Mouse (Mus musculus) heart, postnatal 0 days (tissue): Measurements from ENCODE around the gene Ccdc137. TPM values are rescaled to one million over a fixed set of nuclear protein-coding genes. Genes with fewer than 3 reads are reported as not detected.

Experiments
- ATAC-seq: fragments of 200-750 bp; cut with Nextera tagmentation; 2 replicates; pipeline ENCODE4 v1.8.0; 2017; ENCODE audit warnings: low read depth, moderate number of reproducible peaks, moderate library complexity; ENCODE audit not compliant: insufficient read depth
- DNase-seq: peaks from one replicate; pipeline ENCODE4 v3.0.0-alpha.2; 2016; ENCODE audit warnings: low spot score
- H3K27ac ChIP-seq: fragments of 300-500 bp; sonication (generic); 2 replicates; pipeline ENCODE4 v1.5.1; 2014; ENCODE audit warnings: low read depth, mild to moderate bottlenecking
- H3K27me3 ChIP-seq: fragments of 300-500 bp; sonication (generic); 2 replicates; pipeline ENCODE4 v1.6.1; 2014; ENCODE audit warnings: low read length, mixed read lengths; ENCODE audit not compliant: control insufficient read depth, insufficient read depth
- H3K36me3 ChIP-seq: fragments of 300-500 bp; sonication (generic); replicated peaks from 2 replicates; pipeline ENCODE4 v1.6.1; 2014; ENCODE audit warnings: low read length, mixed read lengths; ENCODE audit not compliant: control insufficient read depth, insufficient read depth
- H3K4me1 ChIP-seq: fragments of 300-500 bp; sonication (generic); 2 replicates; pipeline ENCODE4 v1.6.1; 2014; ENCODE audit warnings: antibody characterized with exemption; ENCODE audit not compliant: control insufficient read depth, insufficient read depth
- H3K4me2 ChIP-seq: fragments of 300-500 bp; sonication (generic); 2 replicates; pipeline ENCODE4 v1.6.1; 2014; ENCODE audit warnings: low read depth, mild to moderate bottlenecking, low read length, moderate library complexity
- H3K4me3 ChIP-seq: fragments of 300-500 bp; sonication (generic); 2 replicates; pipeline ENCODE4 v1.5.1; 2014; ENCODE audit warnings: low read depth, low read length
- H3K9ac ChIP-seq: fragments of 300-500 bp; sonication (generic); replicated peaks from 2 replicates; pipeline ENCODE4 v1.6.1; 2014; ENCODE audit warnings: low read depth, low read length, mixed read lengths
- H3K9me3 ChIP-seq: fragments of 300-500 bp; sonication (generic); replicated peaks from 2 replicates; pipeline ENCODE4 v1.6.1; 2016; ENCODE audit warnings: low read length; ENCODE audit not compliant: control insufficient read depth
- CTCF ChIP-seq: IDR thresholded peaks from 2 replicates; pipeline ENCODE4 v1.5.1; 2016; ENCODE audit warnings: antibody characterized with exemption, control low read depth, low read depth
- EP300 ChIP-seq: IDR thresholded peaks from 2 replicates; pipeline ENCODE4 v1.6.1; 2016; ENCODE audit warnings: antibody characterized with exemption, low read depth
- WGBS: fragments of 180-500 bp; shearing (Covaris S2); extraction: QIAGEN DNeasy Blood & Tissue Kit; methylation state at CpG from one replicate; pipeline ENCODE4 v1.1.7; 2014; 5-methylcytosine and 5-hydroxymethylcytosine counted together
- polyA plus RNA-seq: library from polyadenylated mRNA; unstranded; fragments of >200 nt; fragmentation: Nextera tagmentation; extraction: Ambion mirVana; gene quantifications from 2 replicates; pipeline ENCODE4 v1.2.1, GENCODE M21; 2015
- total RNA-seq: library from RNA; depleted of rRNA; stranded (reverse); fragments of >200 nt; gene quantifications from 2 replicates; pipeline ENCODE4 v1.2.3, GENCODE M21; 2014; ENCODE audit warnings: low replicate concordance

The Ccdc137 gene
- total and polyA plus RNA-seq, 2 experiments from 2014 or later, result 4.7 to 11.2 TPM

GRCm38 (mm10) chr11:120442765-120443280 lies 15.1 kb upstream of the Ccdc137 start:
- Histone ChIP-seq H3K4me2 (no peak overlapping the region), H3K27ac (no peak overlapping the region), H3K4me3 (no peak overlapping the region), H3K36me3 (no peaks in the 10 kb centered on the region), H3K9ac (no peak overlapping the region), H3K9me3 (no peaks in the 10 kb centered on the region), H3K4me1 (no peaks in the 10 kb centered on the region), H3K27me3 (no peaks in the 10 kb centered on the region)
- WGBS, result 81% methylated on average over 3 of the region's 3 CpGs
- DNase-seq (no peak), ATAC-seq (no peak)
- TF ChIP-seq CTCF (no peak), EP300 (no peak)

GRCm38 (mm10) chr11:120444106-120444505 lies 13.8 kb upstream of the Ccdc137 start:
- 54% methylated on average over 6 of the region's 6 CpGs for WGBS
- Histone ChIP-seq H3K4me2 (no peak overlapping the region), H3K27me3 (no peaks in the 10 kb centered on the region), H3K9me3 (no peaks in the 10 kb centered on the region), H3K4me3 (no peak overlapping the region), H3K36me3 (no peaks in the 10 kb centered on the region), H3K9ac (no peak overlapping the region), H3K4me1 (no peaks in the 10 kb centered on the region), H3K27ac (no peak overlapping the region)
- DNase-seq, result no peak
- no peak for TF ChIP-seq CTCF
- no peak for TF ChIP-seq EP300
- no peak for ATAC-seq

- ATAC-seq, result no peak
- Histone ChIP-seq H3K36me3 (no peaks in the 10 kb centered on the region), H3K4me2 (no peak overlapping the region), H3K9me3 (no peaks in the 10 kb centered on the region), H3K27ac (no peak overlapping the region), H3K4me1 (no peaks in the 10 kb centered on the region), H3K9ac (no peak overlapping the region), H3K4me3 (no peak overlapping the region), H3K27me3 (no peaks in the 10 kb centered on the region)
- 58% methylated on average over 3 of the region's 3 CpGs for WGBS
- TF ChIP-seq EP300 (no peak), CTCF (no peak)
- DNase-seq, result no peak
Measured at GRCm38 (mm10) chr11:120445475-120445874, 12.4 kb upstream of the Ccdc137 start.

GRCm38 (mm10) chr11:120447179-120447578 lies 10.7 kb upstream of the Ccdc137 start:
- no peaks in the 10 kb centered on the region for H3K27me3 ChIP-seq
- DNase-seq, result no peak
- no peaks in the 10 kb centered on the region for H3K9me3 ChIP-seq
- H3K9ac ChIP-seq, result no peak overlapping the region
- no peaks in the 10 kb centered on the region for H3K4me1 ChIP-seq
- no peak overlapping the region for H3K4me2 ChIP-seq
- no peaks in the 10 kb centered on the region for H3K36me3 ChIP-seq
- no peak overlapping the region for H3K27ac ChIP-seq
- H3K4me3 ChIP-seq, result no peak overlapping the region
- TF ChIP-seq EP300 (no peak), CTCF (no peak)
- no peak for ATAC-seq
- WGBS, result 84% methylated on average over 7 of the region's 7 CpGs

- no peak overlapping the region for H3K4me3 ChIP-seq
- H3K4me1 ChIP-seq, result no peaks in the 10 kb centered on the region; the same call in 1 of the 2 replicates
- H3K36me3 ChIP-seq, result no peaks in the 10 kb centered on the region
- DNase-seq (no peak), ATAC-seq (no peak)
- no peaks in the 10 kb centered on the region for H3K27me3 ChIP-seq
- H3K9ac ChIP-seq, result no peak overlapping the region
- no peak overlapping the region for H3K4me2 ChIP-seq
- TF ChIP-seq CTCF, result no peak
- no peaks in the 10 kb centered on the region for H3K9me3 ChIP-seq
- WGBS, result 62% methylated on average over 3 of the region's 3 CpGs
- H3K27ac ChIP-seq, result no peak overlapping the region
Measured at GRCm38 (mm10) chr11:120452246-120452645, 5.7 kb upstream of the Ccdc137 start.

GRCm38 (mm10) chr11:120453306-120453705 lies 4.6 kb upstream of the Ccdc137 start, which contains the start of gene Pde6g:
Gene Pde6g, minus strand, starts transcription at chr11:120453500.
- Histone ChIP-seq H3K4me3 (no peak within 1 kb of the TSS), H3K36me3 (no peaks in the 10 kb centered on the region), H3K4me2 (no peak within 1 kb of the TSS), H3K9ac (no peak within 1 kb of the TSS), H3K4me1 (no peaks in the 10 kb centered on the region; the same call in 1 of the 2 replicates), H3K9me3 (no peaks in the 10 kb centered on the region), H3K27me3 (no peaks in the 10 kb centered on the region), H3K27ac (no peak within 1 kb of the TSS)
- TF ChIP-seq EP300, result no peak
- no peak for TF ChIP-seq CTCF
- no peak for DNase-seq
- WGBS, result 83% methylated on average over 4 of the region's 4 CpGs
- no peak for ATAC-seq
